Mouse (Mus musculus) inflammation-experienced regulatory T-cells, adult 6 months (primary cell): Measurements from ENCODE around the gene Tmem236. TPM values are rescaled to one million over a fixed set of nuclear protein-coding genes. Genes with fewer than 3 reads are reported as not detected.
A peak's percentile ranks its signal among the peaks of the same experiment; 100 is the strongest.

ENCODE experiments used
- ATAC-seq: one replicate; pipeline ENCODE4 v1.8.0; 2017
- polyA plus RNA-seq, 3 experiments: library from polyadenylated mRNA; unstranded; fragments of 100-300 nt; shearing (Covaris generic); gene quantifications; one replicate each; pipeline ENCODE4 v1.2.1; 2017

Gene Tmem236
- not detected for polyA plus RNA-seq

GRCm38 (mm10) chr2:14174334-14174733 lies at the start of gene Tmem236:
Gene Tmem236, plus strand, starts transcription at chr2:14174523.
- no peak for ATAC-seq

GRCm38 (mm10) chr2:14126387-14126786 lies 47.9 kb upstream of the Tmem236 start:
- no peak for ATAC-seq

GRCm38 (mm10) chr2:14127629-14128028 lies 46.7 kb upstream of the Tmem236 start:
- ATAC-seq = no peak

GRCm38 (mm10) chr2:14130641-14131339 lies 43.5 kb upstream of the Tmem236 start:
- ATAC-seq = peak; percentile 89

GRCm38 (mm10) chr2:14132468-14133326 lies 41.6 kb upstream of the Tmem236 start:
- ATAC-seq = no peak

GRCm38 (mm10) chr2:14136906-14137305 lies 37.4 kb upstream of the Tmem236 start:
- ATAC-seq = no peak

GRCm38 (mm10) chr2:14139590-14139989 lies 34.7 kb upstream of the Tmem236 start:
- ATAC-seq = no peak

GRCm38 (mm10) chr2:14140044-14140443 lies 34.3 kb upstream of the Tmem236 start:
- no peak for ATAC-seq

GRCm38 (mm10) chr2:14145311-14145710 lies 29.0 kb upstream of the Tmem236 start:
- no peak for ATAC-seq

- ATAC-seq = no peak
Observed at GRCm38 (mm10) chr2:14146913-14147312, 27.4 kb upstream of the Tmem236 start.

- no peak for ATAC-seq
Observed at GRCm38 (mm10) chr2:14150829-14151228, 23.5 kb upstream of the Tmem236 start.

- ATAC-seq = no peak
Observed at GRCm38 (mm10) chr2:14151854-14152253, 22.5 kb upstream of the Tmem236 start.

GRCm38 (mm10) chr2:14159047-14159446 lies 15.3 kb upstream of the Tmem236 start:
- ATAC-seq = no peak

GRCm38 (mm10) chr2:14159756-14160155 lies 14.6 kb upstream of the Tmem236 start:
- ATAC-seq = no peak

GRCm38 (mm10) chr2:14164459-14165030 lies 9.8 kb upstream of the Tmem236 start:
- no peak for ATAC-seq

- no peak for ATAC-seq
Observed at GRCm38 (mm10) chr2:14165066-14165465, 9.3 kb upstream of the Tmem236 start.

- ATAC-seq = no peak
Observed at GRCm38 (mm10) chr2:14165618-14166344, 8.5 kb upstream of the Tmem236 start.

- ATAC-seq = no peak
Observed at GRCm38 (mm10) chr2:14167721-14168120, 6.6 kb upstream of the Tmem236 start.

- no peak for ATAC-seq
Observed at GRCm38 (mm10) chr2:14176460-14177193, 2.3 kb downstream of the Tmem236 start.

- ATAC-seq = no peak
Observed at GRCm38 (mm10) chr2:14184375-14184774, 10.1 kb downstream of the Tmem236 start.

- ATAC-seq = no peak
Observed at GRCm38 (mm10) chr2:14190684-14191083, 16.4 kb downstream of the Tmem236 start.

- ATAC-seq = no peak
Observed at GRCm38 (mm10) chr2:14191601-14192000, 17.3 kb downstream of the Tmem236 start.
